Mouse (Mus musculus) hindbrain, embryonic 14.5 days (tissue): ENCODE results near the gene Prrg4. TPM values are rescaled to one million over a fixed set of nuclear protein-coding genes. Genes with fewer than 3 reads are reported as not detected.
"Not testable (repeated sequence)": the region's sequence is repeated elsewhere in the genome, so short reads cannot be mapped to it uniquely, and the experiment has no call there.

Source experiments
- ATAC-seq: fragments of 200-750 bp; cut with Nextera tagmentation; 2 replicates; pipeline ENCODE4 v1.8.0; 2017; ENCODE audit warnings: moderate number of reproducible peaks, mild to moderate bottlenecking, moderate TSS enrichment, moderate library complexity; ENCODE audit not compliant: low FRiP score
- DNase-seq: peaks from one replicate; pipeline ENCODE4 v3.0.0-alpha.2; 2015; ENCODE audit warnings: low spot score
- H3K27ac ChIP-seq: fragments of 300-500 bp; sonication (generic); 2 replicates; pipeline ENCODE4 v1.5.1; 2014; ENCODE audit warnings: mild to moderate bottlenecking, moderate library complexity
- H3K27me3 ChIP-seq: fragments of 300-500 bp; sonication (generic); 2 replicates; pipeline ENCODE4 v1.6.1; 2014; ENCODE audit warnings: mild to moderate bottlenecking, low read length, mixed read lengths; ENCODE audit not compliant: control insufficient read depth, insufficient read depth
- H3K36me3 ChIP-seq: fragments of 300-500 bp; sonication (generic); replicated peaks from 2 replicates; pipeline ENCODE4 v1.6.1; 2014; ENCODE audit not compliant: control insufficient read depth, insufficient read depth
- H3K4me1 ChIP-seq: fragments of 300-500 bp; sonication (generic); replicated peaks from 2 replicates; pipeline ENCODE4 v1.6.1; 2014; ENCODE audit warnings: antibody characterized with exemption, low read length, mixed read lengths; ENCODE audit not compliant: control insufficient read depth, insufficient read depth
- H3K4me2 ChIP-seq: fragments of 300-500 bp; sonication (generic); replicated peaks from 2 replicates; pipeline ENCODE4 v1.6.1; 2014; ENCODE audit warnings: mild to moderate bottlenecking, moderate library complexity
- H3K4me3 ChIP-seq: fragments of 300-500 bp; sonication (generic); replicated peaks from 2 replicates; pipeline ENCODE4 v1.5.1; 2014; ENCODE audit warnings: mild to moderate bottlenecking, low read length
- H3K9ac ChIP-seq: fragments of 300-500 bp; sonication (generic); 2 replicates; pipeline ENCODE4 v1.6.1; 2014
- H3K9me3 ChIP-seq: fragments of 300-500 bp; sonication (generic); 2 replicates; pipeline ENCODE4 v1.6.1; 2016; ENCODE audit warnings: low read length; ENCODE audit not compliant: control insufficient read depth
- WGBS: fragments of 180-500 bp; shearing (Covaris S2); extraction: QIAGEN DNeasy Blood & Tissue Kit; methylation state at CpG from one replicate; pipeline ENCODE4 v1.1.7; 2014; 5-methylcytosine and 5-hydroxymethylcytosine counted together
- polyA plus RNA-seq: library from polyadenylated mRNA; unstranded; fragments of >200 nt; fragmentation: Nextera tagmentation; extraction: Ambion mirVana; gene quantifications from 2 replicates; pipeline ENCODE4 v1.2.1, GENCODE M21; 2014

Gene Prrg4
- polyA plus RNA-seq, 1 experiment from 2014 or later: 0.94 TPM

GRCm38 (mm10) chr2:104847645-104848044 lies 2.0 kb downstream of the Prrg4 start:
- no peak overlapping the region for H3K9ac ChIP-seq
- ATAC-seq (no peak), DNase-seq (peak; percentile 38)
- no peak overlapping the region for H3K4me2 ChIP-seq
- peaks cover 33% of the 10 kb centered on the region for H3K27me3 ChIP-seq
- 57% methylated on average over 2 of the region's 2 CpGs for WGBS
- H3K36me3 ChIP-seq: no peaks in the 10 kb centered on the region
- no peaks in the 10 kb centered on the region for H3K4me1 ChIP-seq
- no peak overlapping the region for H3K27ac ChIP-seq
- H3K9me3 ChIP-seq: no peaks in the 10 kb centered on the region
- H3K4me3 ChIP-seq: no peak overlapping the region

GRCm38 (mm10) chr2:104846638-104847414 lies 2.9 kb downstream of the Prrg4 start:
- ATAC-seq (no peak; the same call in 1 of the 2 replicates), DNase-seq (no peak)
- Histone ChIP-seq H3K4me2 (no peak overlapping the region), H3K9me3 (no peaks in the 10 kb centered on the region), H3K4me3 (no peak overlapping the region), H3K27me3 (peaks cover 28% of the 10 kb centered on the region), H3K4me1 (no peaks in the 10 kb centered on the region), H3K27ac (no peak overlapping the region), H3K9ac (no peak overlapping the region), H3K36me3 (no peaks in the 10 kb centered on the region)
- WGBS: 28% methylated on average over 4 of the region's 4 CpGs

GRCm38 (mm10) chr2:104842559-104842958 lies 7.1 kb downstream of the Prrg4 start:
- H3K9ac ChIP-seq: no peak overlapping the region
- ATAC-seq: no peak
- H3K27me3 ChIP-seq: no peaks in the 10 kb centered on the region
- no peak overlapping the region for H3K4me3 ChIP-seq
- no peak overlapping the region for H3K27ac ChIP-seq
- no peaks in the 10 kb centered on the region for H3K36me3 ChIP-seq
- H3K4me2 ChIP-seq: no peak overlapping the region
- no peaks in the 10 kb centered on the region for H3K9me3 ChIP-seq
- DNase-seq: no peak
- no peaks in the 10 kb centered on the region for H3K4me1 ChIP-seq

- ATAC-seq: no peak
- Histone ChIP-seq H3K4me1 (no peaks in the 10 kb centered on the region), H3K4me3 (no peak overlapping the region), H3K27me3 (no peaks in the 10 kb centered on the region), H3K9ac (no peak overlapping the region), H3K36me3 (no peaks in the 10 kb centered on the region), H3K4me2 (no peak overlapping the region), H3K27ac (no peak overlapping the region), H3K9me3 (no peaks in the 10 kb centered on the region)
- 93% methylated on average over 7 of the region's 7 CpGs for WGBS
- no peak for DNase-seq
These were observed 7.9 kb downstream of the Prrg4 start for GRCm38 (mm10) chr2:104841736-104842135.

GRCm38 (mm10) chr2:104840974-104841373 lies 8.7 kb downstream of the Prrg4 start:
- Histone ChIP-seq H3K9me3 (no peaks in the 10 kb centered on the region), H3K27ac (no peak overlapping the region), H3K36me3 (no peaks in the 10 kb centered on the region), H3K9ac (no peak overlapping the region), H3K4me1 (no peaks in the 10 kb centered on the region), H3K4me2 (no peak overlapping the region), H3K4me3 (no peak overlapping the region), H3K27me3 (no peaks in the 10 kb centered on the region)
- ATAC-seq (no peak), DNase-seq (no peak)

GRCm38 (mm10) chr2:104832486-104832885 lies 17.2 kb downstream of the Prrg4 start:
- 84% methylated on average over 2 of the region's 2 CpGs for WGBS
- ATAC-seq (no peak), DNase-seq (no peak)

GRCm38 (mm10) chr2:104826191-104826590 lies 23.5 kb downstream of the Prrg4 start:
- Histone ChIP-seq H3K36me3 (no peaks in the 10 kb centered on the region), H3K27ac (no peak overlapping the region), H3K9me3 (no peaks in the 10 kb centered on the region), H3K4me1 (no peaks in the 10 kb centered on the region), H3K27me3 (no peaks in the 10 kb centered on the region), H3K4me2 (no peak overlapping the region), H3K9ac (no peak overlapping the region), H3K4me3 (no peak overlapping the region)
- 87% methylated on average over 4 of the region's 4 CpGs for WGBS
- DNase-seq (no peak), ATAC-seq (no peak)

More at GRCm38 (mm10) chr2:104832486-104832885, 17.2 kb downstream of the Prrg4 start:
- Histone ChIP-seq H3K27me3 (no peaks in the 10 kb centered on the region), H3K9ac (no peak overlapping the region), H3K27ac (no peak overlapping the region), H3K4me1 (no peaks in the 10 kb centered on the region), H3K4me2 (no peak overlapping the region), H3K9me3 (no peaks in the 10 kb centered on the region), H3K36me3 (no peaks in the 10 kb centered on the region), H3K4me3 (no peak overlapping the region)

GRCm38 (mm10) chr2:104818763-104819162 lies 30.9 kb downstream of the Prrg4 start:
- DNase-seq, H3K9me3 ChIP-seq, H3K27ac ChIP-seq, H3K4me3 ChIP-seq, H3K27me3 ChIP-seq, H3K9ac ChIP-seq, H3K4me2 ChIP-seq, H3K36me3 ChIP-seq, ATAC-seq: not testable (repeated sequence)
- H3K4me1 ChIP-seq: peaks cover 13% of the 10 kb centered on the region
- 93% methylated on average over 3 of the region's 3 CpGs for WGBS

- peak overlapping the region; percentile 98 for H3K4me3 ChIP-seq
- ATAC-seq (no peak), DNase-seq (peak; percentile 25)
- WGBS: 2% methylated on average over 15 of the region's 15 CpGs
- H3K9me3 ChIP-seq: no peaks in the 10 kb centered on the region
- H3K4me2 ChIP-seq: peak overlapping the region; percentile 87
- H3K36me3 ChIP-seq: no peaks in the 10 kb centered on the region
- peaks cover 17% of the 10 kb centered on the region for H3K4me1 ChIP-seq
- peak overlapping the region; percentile 91; the same call in 1 of the 2 replicates for H3K27ac ChIP-seq
- no peaks in the 10 kb centered on the region for H3K27me3 ChIP-seq
- H3K9ac ChIP-seq: peak overlapping the region; percentile 98
These were observed 31.9 kb downstream of the Prrg4 start for GRCm38 (mm10) chr2:104817555-104818330.
